Mouse (Mus musculus) midbrain, embryonic 14.5 days (tissue): Measurements from ENCODE around the gene Etfdh. TPM values are rescaled to one million over a fixed set of nuclear protein-coding genes. Genes with fewer than 3 reads are reported as not detected.
A peak's percentile ranks its signal among the peaks of the same experiment; 100 is the strongest.

Source experiments
- ATAC-seq: fragments of 200-750 bp; cut with Nextera tagmentation; 2 replicates; pipeline ENCODE4 v1.8.0; 2017; ENCODE audit warnings: moderate number of reproducible peaks, moderate library complexity; ENCODE audit not compliant: low FRiP score, low TSS enrichment
- DNase-seq: peaks from one replicate; pipeline ENCODE4 v3.0.0-alpha.2; 2015
- H3K27ac ChIP-seq: fragments of 300-500 bp; sonication (generic); replicated peaks from 2 replicates; pipeline ENCODE4 v1.5.1; 2014; ENCODE audit warnings: mild to moderate bottlenecking, low read depth, low read length, moderate library complexity
- H3K27me3 ChIP-seq: fragments of 300-500 bp; sonication (generic); 2 replicates; pipeline ENCODE4 v1.6.1; 2014; ENCODE audit warnings: low read length, control low read depth, mixed read lengths; ENCODE audit not compliant: control insufficient read depth, insufficient read depth
- H3K36me3 ChIP-seq: fragments of 300-500 bp; sonication (generic); 2 replicates; pipeline ENCODE4 v1.6.1; 2014; ENCODE audit warnings: low read length, control low read depth; ENCODE audit not compliant: control insufficient read depth, insufficient read depth
- H3K4me1 ChIP-seq: fragments of 300-500 bp; sonication (generic); 2 replicates; pipeline ENCODE4 v1.6.1; 2014; ENCODE audit warnings: mild to moderate bottlenecking, antibody characterized with exemption, low read length, control low read depth; ENCODE audit not compliant: control insufficient read depth, insufficient read depth
- H3K4me2 ChIP-seq: fragments of 300-500 bp; sonication (generic); 2 replicates; pipeline ENCODE4 v1.6.1; 2014; ENCODE audit warnings: mild to moderate bottlenecking, low read length, moderate library complexity
- H3K4me3 ChIP-seq: fragments of 300-500 bp; sonication (generic); replicated peaks from 2 replicates; pipeline ENCODE4 v1.5.1; 2014; ENCODE audit warnings: low read depth, low read length
- H3K9ac ChIP-seq: fragments of 300-500 bp; sonication (generic); replicated peaks from 2 replicates; pipeline ENCODE4 v1.6.1; 2014; ENCODE audit warnings: mild to moderate bottlenecking, low read length, moderate library complexity
- H3K9me3 ChIP-seq: fragments of 300-500 bp; sonication (generic); 2 replicates; pipeline ENCODE4 v1.6.1; 2016; ENCODE audit warnings: low read length, control low read depth, mixed read lengths; ENCODE audit not compliant: control insufficient read depth
- WGBS: fragments of 180-500 bp; shearing (Covaris S2); extraction: QIAGEN DNeasy Blood & Tissue Kit; methylation state at CpG from one replicate; pipeline ENCODE4 v1.1.7; 2014; 5-methylcytosine and 5-hydroxymethylcytosine counted together
- polyA plus RNA-seq: library from polyadenylated mRNA; unstranded; fragments of >200 nt; fragmentation: Nextera tagmentation; extraction: Ambion mirVana; gene quantifications from 2 replicates; pipeline ENCODE4 v1.2.1, GENCODE M21; 2014

Gene Etfdh
- 35.8 and 44.7 TPM in 2 replicates for polyA plus RNA-seq

DNA sequence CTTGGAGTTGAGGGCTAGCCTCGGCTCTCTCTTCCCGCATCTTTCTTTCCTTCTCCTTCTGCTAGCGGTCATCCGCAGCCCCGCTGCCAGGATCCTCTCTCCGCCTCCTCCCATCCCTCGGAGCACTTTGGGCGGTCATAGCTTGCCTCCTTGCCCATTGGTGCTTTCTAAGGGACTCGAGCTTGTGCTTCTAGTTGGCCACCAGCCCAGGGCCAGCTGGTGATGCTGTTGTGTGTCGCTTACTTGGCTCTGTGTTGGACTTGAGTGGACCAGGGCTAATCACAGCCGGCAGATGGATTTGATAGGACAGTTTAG lies at the start of gene Etfdh:
Etfdh (minus strand) TSS at position 85 of the 315 bp plus-strand sequence.
- Histone ChIP-seq H3K27ac (peak within 1 kb of the TSS; percentile 74), H3K4me3 (peak within 1 kb of the TSS; percentile 69), H3K36me3 (peaks cover 16% of the 10 kb centered on the region; the same call in 1 of the 2 replicates), H3K4me1 (0 out of 2 replicates have a peak, but pooled peaks cover 4% of the 10 kb centered on the region), H3K9ac (peak within 1 kb of the TSS; percentile 66), H3K27me3 (no peaks in the 10 kb centered on the region), H3K9me3 (no peaks in the 10 kb centered on the region), H3K4me2 (peak within 1 kb of the TSS; percentile 70)
- DNase-seq (peak; percentile 74), ATAC-seq (peak; percentile 43)
- WGBS, result under 1% methylated on average over 11 of the region's 11 CpGs

GRCm38 (mm10) chr3:79676411-79676810 lies 47.1 kb upstream of the Etfdh start:
- Histone ChIP-seq H3K4me3 (no peak overlapping the region), H3K9ac (no peak overlapping the region), H3K36me3 (no peaks in the 10 kb centered on the region), H3K4me2 (no peak overlapping the region), H3K4me1 (no peaks in the 10 kb centered on the region), H3K9me3 (no peaks in the 10 kb centered on the region), H3K27ac (no peak overlapping the region), H3K27me3 (no peaks in the 10 kb centered on the region)
- WGBS, result 90% methylated on average over 3 of the region's 3 CpGs
- no peak for DNase-seq
- ATAC-seq, result no peak

GRCm38 (mm10) chr3:79674641-79675040 lies 45.3 kb upstream of the Etfdh start:
- H3K4me2 ChIP-seq, result no peak overlapping the region
- H3K27me3 ChIP-seq, result no peaks in the 10 kb centered on the region
- 86% methylated on average over 5 of the region's 5 CpGs for WGBS
- H3K27ac ChIP-seq, result no peak overlapping the region
- H3K4me1 ChIP-seq, result no peaks in the 10 kb centered on the region
- ATAC-seq, result no peak
- no peak overlapping the region for H3K4me3 ChIP-seq
- H3K9ac ChIP-seq, result no peak overlapping the region
- H3K36me3 ChIP-seq, result no peaks in the 10 kb centered on the region
- no peaks in the 10 kb centered on the region for H3K9me3 ChIP-seq
- DNase-seq, result no peak

- Histone ChIP-seq H3K9ac (no peak overlapping the region), H3K4me2 (no peak overlapping the region), H3K4me1 (no peaks in the 10 kb centered on the region), H3K36me3 (no peaks in the 10 kb centered on the region), H3K9me3 (no peaks in the 10 kb centered on the region), H3K27me3 (no peaks in the 10 kb centered on the region), H3K27ac (no peak overlapping the region), H3K4me3 (no peak overlapping the region)
- DNase-seq (peak; percentile 91), ATAC-seq (no peak)
- WGBS, result 18% methylated on average over 4 of the region's 4 CpGs
Measured at GRCm38 (mm10) chr3:79673082-79673481, 43.8 kb upstream of the Etfdh start.

- H3K27ac ChIP-seq, result no peak overlapping the region
- no peaks in the 10 kb centered on the region for H3K9me3 ChIP-seq
- no peaks in the 10 kb centered on the region for H3K36me3 ChIP-seq
- no peak overlapping the region for H3K4me3 ChIP-seq
- WGBS, result 74% methylated on average over 16 of the region's 16 CpGs
- DNase-seq (no peak), ATAC-seq (no peak)
- no peaks in the 10 kb centered on the region for H3K4me1 ChIP-seq
- no peak overlapping the region for H3K9ac ChIP-seq
- no peaks in the 10 kb centered on the region for H3K27me3 ChIP-seq
- no peak overlapping the region for H3K4me2 ChIP-seq
Measured at GRCm38 (mm10) chr3:79672188-79672587, 42.9 kb upstream of the Etfdh start.

DNA sequence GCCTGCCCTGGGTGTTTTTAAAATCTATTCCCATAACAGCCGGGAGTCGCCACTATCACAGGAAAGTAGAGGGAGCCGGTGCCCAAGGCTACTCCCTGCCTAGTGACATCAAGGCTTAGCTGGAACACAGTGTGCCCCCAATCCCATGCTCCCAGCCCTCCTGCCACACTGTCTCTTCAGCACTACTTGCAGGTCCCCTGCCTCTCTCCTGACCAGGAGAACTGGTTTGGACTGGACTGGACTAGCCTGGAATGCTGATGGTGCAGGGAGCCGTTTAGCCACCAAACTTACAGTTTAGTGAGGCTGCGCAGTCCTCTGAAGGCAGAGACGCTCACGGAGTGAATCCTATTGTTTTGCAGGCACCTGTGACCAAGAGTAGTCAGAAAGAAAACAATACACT lies 41.3 kb upstream of the Etfdh start:
- ATAC-seq, result no peak
- Histone ChIP-seq H3K4me3 (no peak overlapping the region), H3K4me1 (no peaks in the 10 kb centered on the region), H3K9me3 (no peaks in the 10 kb centered on the region), H3K36me3 (no peaks in the 10 kb centered on the region), H3K27me3 (no peaks in the 10 kb centered on the region), H3K27ac (no peak overlapping the region), H3K4me2 (no peak overlapping the region), H3K9ac (no peak overlapping the region)
- 84% methylated on average over 7 of the region's 7 CpGs for WGBS
- no peak for DNase-seq

GRCm38 (mm10) chr3:79664787-79665408 lies 35.6 kb upstream of the Etfdh start:
- H3K4me1 ChIP-seq, result no peaks in the 10 kb centered on the region
- no peak overlapping the region for H3K9ac ChIP-seq
- peak; percentile 57; the same call in 1 of the 2 replicates for ATAC-seq
- no peak overlapping the region for H3K4me3 ChIP-seq
- H3K9me3 ChIP-seq, result no peaks in the 10 kb centered on the region
- no peak overlapping the region for H3K27ac ChIP-seq
- H3K4me2 ChIP-seq, result no peak overlapping the region
- H3K36me3 ChIP-seq, result no peaks in the 10 kb centered on the region
- H3K27me3 ChIP-seq, result no peaks in the 10 kb centered on the region
- 42% methylated on average over 9 of the region's 9 CpGs for WGBS
- DNase-seq, result peak; percentile 87

DNA sequence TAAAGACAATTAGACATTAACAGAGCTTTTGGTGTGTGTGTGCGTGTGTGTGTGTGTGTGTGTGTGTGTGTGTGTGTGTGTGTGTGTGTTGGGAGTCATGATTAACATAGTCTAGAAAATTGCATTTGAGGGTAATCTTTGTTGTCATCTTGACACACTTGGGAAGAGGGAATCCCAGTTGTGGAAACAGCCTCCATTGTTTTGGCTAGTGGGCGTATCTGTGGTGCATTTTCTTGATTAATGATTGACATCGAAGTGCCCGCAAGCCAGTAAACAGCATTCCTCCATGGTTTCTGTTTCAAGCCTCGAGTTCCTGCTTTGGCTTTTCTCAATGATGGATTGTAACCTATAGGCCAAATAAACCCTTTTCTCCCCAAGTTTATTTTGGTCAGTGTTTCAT lies 27.4 kb upstream of the Etfdh start:
- WGBS, result 82% methylated on average over 5 of the region's 5 CpGs

GRCm38 (mm10) chr3:79652129-79652528 lies 22.8 kb upstream of the Etfdh start:
- no peak overlapping the region for H3K27ac ChIP-seq
- ATAC-seq (no peak), DNase-seq (no peak)
- no peaks in the 10 kb centered on the region for H3K27me3 ChIP-seq
- WGBS, result 91% methylated on average over 6 of the region's 6 CpGs
- H3K4me2 ChIP-seq, result no peak overlapping the region
- no peaks in the 10 kb centered on the region for H3K36me3 ChIP-seq
- no peak overlapping the region for H3K4me3 ChIP-seq
- no peak overlapping the region for H3K9ac ChIP-seq
- no peaks in the 10 kb centered on the region for H3K4me1 ChIP-seq
- H3K9me3 ChIP-seq, result no peaks in the 10 kb centered on the region

More for the DNA sequence above, 27.4 kb upstream of the Etfdh start:
- H3K4me2 ChIP-seq, result no peak overlapping the region
- DNase-seq (no peak), ATAC-seq (no peak)
- H3K4me3 ChIP-seq, result no peak overlapping the region
- no peaks in the 10 kb centered on the region for H3K36me3 ChIP-seq
- H3K9ac ChIP-seq, result no peak overlapping the region
- H3K4me1 ChIP-seq, result no peaks in the 10 kb centered on the region
- H3K9me3 ChIP-seq, result no peaks in the 10 kb centered on the region
- H3K27ac ChIP-seq, result no peak overlapping the region
- no peaks in the 10 kb centered on the region for H3K27me3 ChIP-seq
